Mouse (Mus musculus) liver, embryonic 14.5 days (tissue): ENCODE measurements around the gene Atg4d. TPM values are rescaled to one million over a fixed set of nuclear protein-coding genes. Genes with fewer than 3 reads are reported as not detected.

Source experiments
- ATAC-seq: fragments of 200-750 bp; cut with Nextera tagmentation; 2 replicates; pipeline ENCODE4 v1.8.0; 2017; ENCODE audit warnings: moderate number of reproducible peaks, mild to moderate bottlenecking, moderate library complexity; ENCODE audit not compliant: insufficient read depth
- DNase-seq, 3 experiments: peaks; one replicate each; pipeline ENCODE4 v3.0.0-alpha.2; 2012 to 2013; ENCODE audit warnings: low read depth in 3 of 3, low spot score in 3 of 3
- H3K27ac ChIP-seq: fragments of 300-500 bp; sonication (generic); 2 replicates; pipeline ENCODE4 v1.5.1; 2014; ENCODE audit warnings: moderate library complexity, mild to moderate bottlenecking, control low read depth, inconsistent platforms
- H3K27me3 ChIP-seq: fragments of 300-500 bp; sonication (generic); 2 replicates; pipeline ENCODE4 v1.6.1; 2014; ENCODE audit warnings: mild to moderate bottlenecking, low read length, moderate library complexity; ENCODE audit not compliant: control insufficient read depth, insufficient read depth
- H3K36me3 ChIP-seq: fragments of 300-500 bp; sonication (generic); replicated peaks from 2 replicates; pipeline ENCODE4 v1.6.1; 2014; ENCODE audit warnings: low read depth; ENCODE audit not compliant: control insufficient read depth, insufficient read depth
- H3K4me1 ChIP-seq, 2 experiments: fragments of 200-500 bp in 1 of 2; fragments of 300-500 bp in 1 of 2; sonication (generic) in 1 of 2; replicated peaks; 2 replicates each; pipeline ENCODE4 v1.6.1; 2012 to 2014; ENCODE audit warnings: antibody characterized with exemption in 1 of 2, inconsistent platforms in 1 of 2, low read length in 1 of 2; ENCODE audit not compliant: control insufficient read depth in 2 of 2, insufficient read depth in 2 of 2
- H3K4me2 ChIP-seq: fragments of 300-500 bp; sonication (generic); 2 replicates; pipeline ENCODE4 v1.6.1; 2014; ENCODE audit warnings: low read depth, mild to moderate bottlenecking, control low read depth, moderate library complexity
- H3K4me3 ChIP-seq, 2 experiments: fragments of 200-500 bp in 1 of 2; fragments of 300-500 bp in 1 of 2; sonication (generic) in 1 of 2; 2 replicates each; pipeline ENCODE4 v1.5.1; 2012 to 2014; ENCODE audit warnings: low read depth in 2 of 2, low read length in 2 of 2, mild to moderate bottlenecking in 2 of 2, control low read depth in 1 of 2, inconsistent platforms in 1 of 2, moderate library complexity in 1 of 2; ENCODE audit not compliant: insufficient read depth in 1 of 2
- H3K9ac ChIP-seq: fragments of 300-500 bp; sonication (generic); replicated peaks from 2 replicates; pipeline ENCODE4 v1.6.1; 2014; ENCODE audit warnings: mild to moderate bottlenecking, control low read depth, moderate library complexity
- H3K9me3 ChIP-seq: fragments of 300-500 bp; sonication (generic); 2 replicates; pipeline ENCODE4 v1.6.1; 2016; ENCODE audit warnings: low read length, mixed read lengths; ENCODE audit not compliant: control insufficient read depth
- CTCF ChIP-seq: IDR thresholded peaks from 2 replicates; pipeline ENCODE4 v1.5.1; 2016; ENCODE audit warnings: antibody characterized with exemption, low read depth, control low read depth
- EP300 ChIP-seq: IDR thresholded peaks from 2 replicates; pipeline ENCODE4 v1.6.1; 2016; ENCODE audit warnings: antibody characterized with exemption, low read depth
- WGBS: fragments of 180-500 bp; shearing (Covaris S2); extraction: QIAGEN DNeasy Blood & Tissue Kit; methylation state at CpG from one replicate; pipeline ENCODE4 v1.1.7; 2014; ENCODE audit not compliant: insufficient replicate concordance; 5-methylcytosine and 5-hydroxymethylcytosine counted together
- polyA plus RNA-seq, 2 experiments: library from polyadenylated mRNA; depleted of rRNA in 1 of 2; stranded (reverse) in 1 of 2; unstranded in 1 of 2; fragments of >200 nt; fragmentation: Nextera tagmentation in 1 of 2; extraction: Ambion mirVana in 1 of 2; gene quantifications; 2 replicates each; pipeline versions ENCODE4 v1.2.1 to v1.2.3; 2012 to 2014

Atg4d gene
- polyA plus RNA-seq, 2 experiments: 38.9 to 69.3 TPM

DNA sequence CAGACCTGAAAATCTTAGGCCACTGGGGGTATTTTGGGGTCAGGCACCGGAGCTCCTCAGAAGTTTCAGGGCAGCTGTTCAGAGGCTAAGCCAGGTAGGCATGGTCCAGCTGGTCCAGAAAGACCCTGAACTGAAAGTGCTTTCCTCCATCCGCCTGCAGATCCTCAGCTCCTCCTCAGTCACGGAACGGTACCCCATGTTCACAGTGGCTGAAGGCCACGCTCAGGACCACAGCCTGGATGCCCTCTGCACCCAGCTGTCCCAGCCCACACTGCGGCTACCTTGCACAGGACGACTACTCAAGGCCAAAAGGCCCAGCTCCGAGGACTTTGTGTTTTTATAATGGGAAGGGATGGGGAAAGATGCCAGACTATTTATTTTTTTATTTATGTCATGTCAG is 8.0 kb downstream of the Atg4d start:
- Histone ChIP-seq H3K4me1 (peaks cover 12 to 18% of the 10 kb centered on the region in 2 experiments), H3K36me3 (peaks cover 92% of the 10 kb centered on the region), H3K27ac (no peak overlapping the region), H3K4me2 (no peak overlapping the region), H3K9me3 (no peaks in the 10 kb centered on the region), H3K9ac (no peak overlapping the region), H3K27me3 (no peaks in the 10 kb centered on the region), H3K4me3 (no peak overlapping the region)
- no peak for DNase-seq
- WGBS: 85% methylated on average over 8 of the region's 8 CpGs
- no peak for ATAC-seq
- no peak for TF ChIP-seq EP300
- no peak for TF ChIP-seq CTCF

GRCm38 (mm10) chr9:21273520-21274228 is 8.6 kb downstream of the Atg4d start:
- no peak for DNase-seq
- TF ChIP-seq CTCF (no peak), EP300 (no peak)
- 80% methylated on average over 7 of the region's 7 CpGs for WGBS
- peaks cover 12 to 18% of the 10 kb centered on the region in 2 experiments for H3K4me1 ChIP-seq
- H3K27me3 ChIP-seq: no peaks in the 10 kb centered on the region
- no peaks in the 10 kb centered on the region for H3K9me3 ChIP-seq
- no peak overlapping the region; the same call in 1 of the 2 replicates for H3K27ac ChIP-seq
- no peak overlapping the region for H3K9ac ChIP-seq
- ATAC-seq: no peak
- no peak overlapping the region for H3K4me2 ChIP-seq
- H3K36me3 ChIP-seq: peaks cover 86% of the 10 kb centered on the region
- no peak overlapping the region for H3K4me3 ChIP-seq

DNA sequence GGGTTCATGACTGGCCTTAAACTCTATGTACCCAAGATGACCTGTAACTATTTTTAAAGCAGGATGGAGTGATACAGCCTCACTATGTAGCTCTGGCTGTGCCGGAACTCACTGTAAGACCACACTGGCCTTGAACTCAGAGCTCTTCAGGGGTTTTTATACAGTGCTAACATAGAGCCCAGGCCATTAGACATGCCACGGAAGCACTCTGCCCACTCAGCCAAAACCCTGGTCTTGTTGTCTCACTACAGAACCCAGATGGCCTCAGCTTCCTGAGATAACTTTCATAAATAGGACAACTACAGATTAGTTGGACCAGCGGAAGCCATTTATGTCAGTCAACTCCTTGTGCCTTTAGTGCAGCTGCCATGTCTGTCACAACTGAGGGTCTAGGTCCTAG is 9.2 kb downstream of the Atg4d start:
- WGBS: 75% methylated on average over 3 of the region's 3 CpGs
- ATAC-seq (0 out of 2 replicates have a peak, but pooled peaks have one; percentile 1), DNase-seq (no peak)
- Histone ChIP-seq H3K9ac (no peak overlapping the region), H3K9me3 (no peaks in the 10 kb centered on the region), H3K4me2 (no peak overlapping the region), H3K4me3 (no peak overlapping the region), H3K27me3 (no peaks in the 10 kb centered on the region), H3K4me1 (peaks cover 12 to 18% of the 10 kb centered on the region in 2 experiments), H3K36me3 (peaks cover 83% of the 10 kb centered on the region), H3K27ac (peak overlapping the region; percentile 39)
- TF ChIP-seq CTCF: no peak
- TF ChIP-seq EP300: no peak

- peak overlapping the region; percentile 28 for H3K27ac ChIP-seq
- ATAC-seq (peak; percentile 56), DNase-seq (no peak)
- H3K4me3 ChIP-seq: no peak overlapping the region
- TF ChIP-seq CTCF (no peak), EP300 (no peak)
- H3K27me3 ChIP-seq: no peaks in the 10 kb centered on the region
- 70% methylated on average over 7 of the region's 7 CpGs for WGBS
- peaks cover 12 to 18% of the 10 kb centered on the region in 2 experiments for H3K4me1 ChIP-seq
- peaks cover 83% of the 10 kb centered on the region for H3K36me3 ChIP-seq
- H3K9me3 ChIP-seq: no peaks in the 10 kb centered on the region
- no peak overlapping the region; the same call in 1 of the 2 replicates for H3K9ac ChIP-seq
- no peak overlapping the region for H3K4me2 ChIP-seq
Observed at GRCm38 (mm10) chr9:21275013-21275710, 10.1 kb downstream of the Atg4d start.

DNA sequence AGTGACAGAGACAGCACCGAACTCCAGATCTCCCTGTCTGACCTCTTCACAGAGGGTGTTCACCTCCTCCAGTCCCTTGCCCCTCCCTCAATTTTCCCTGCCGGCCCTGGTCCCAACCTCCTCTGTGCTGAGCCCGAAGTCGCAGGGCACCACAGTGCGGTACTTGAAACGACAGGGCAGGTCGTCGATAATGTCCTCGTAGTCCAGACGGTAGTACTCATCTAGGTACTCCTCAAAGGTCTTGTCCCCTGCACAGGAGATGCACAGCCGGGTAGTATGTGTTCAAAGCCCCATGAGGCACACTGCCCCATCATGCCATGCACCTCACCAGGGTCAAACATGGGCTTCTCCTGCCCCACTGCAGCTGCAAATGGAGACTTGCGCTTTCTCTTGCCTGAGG is 10.6 kb downstream of the Atg4d start:
- 0 out of 2 replicates have a peak, but pooled peaks have one; percentile 2 for ATAC-seq
- 89% methylated on average over 12 of the region's 12 CpGs for WGBS
- no peak for TF ChIP-seq EP300
- TF ChIP-seq CTCF: no peak

More for the DNA sequence above, 10.6 kb downstream of the Atg4d start:
- no peaks in the 10 kb centered on the region for H3K27me3 ChIP-seq
- H3K9ac ChIP-seq: no peak overlapping the region
- DNase-seq: no peak
- H3K4me2 ChIP-seq: no peak overlapping the region
- no peak overlapping the region for H3K4me3 ChIP-seq
- no peak overlapping the region; the same call in 1 of the 2 replicates for H3K27ac ChIP-seq
- peaks cover 12 to 18% of the 10 kb centered on the region in 2 experiments for H3K4me1 ChIP-seq
- H3K9me3 ChIP-seq: no peaks in the 10 kb centered on the region
- peaks cover 81% of the 10 kb centered on the region for H3K36me3 ChIP-seq
